Mouse (Mus musculus) megakaryocyte, embryonic 14.5 days (primary cell): ENCODE results near the gene Apold1.

Experiments
- FLI1 ChIP-seq: IDR thresholded peaks from 2 replicates; pipeline ENCODE4 v1.6.1; 2012; ENCODE audit warnings: low read length, inconsistent platforms, mixed read lengths
- GATA1 ChIP-seq: IDR thresholded peaks from 3 replicates; pipeline ENCODE4 v1.6.1; 2012; ENCODE audit warnings: mixed read lengths, low read length, inconsistent platforms, borderline replicate concordance

DNA sequence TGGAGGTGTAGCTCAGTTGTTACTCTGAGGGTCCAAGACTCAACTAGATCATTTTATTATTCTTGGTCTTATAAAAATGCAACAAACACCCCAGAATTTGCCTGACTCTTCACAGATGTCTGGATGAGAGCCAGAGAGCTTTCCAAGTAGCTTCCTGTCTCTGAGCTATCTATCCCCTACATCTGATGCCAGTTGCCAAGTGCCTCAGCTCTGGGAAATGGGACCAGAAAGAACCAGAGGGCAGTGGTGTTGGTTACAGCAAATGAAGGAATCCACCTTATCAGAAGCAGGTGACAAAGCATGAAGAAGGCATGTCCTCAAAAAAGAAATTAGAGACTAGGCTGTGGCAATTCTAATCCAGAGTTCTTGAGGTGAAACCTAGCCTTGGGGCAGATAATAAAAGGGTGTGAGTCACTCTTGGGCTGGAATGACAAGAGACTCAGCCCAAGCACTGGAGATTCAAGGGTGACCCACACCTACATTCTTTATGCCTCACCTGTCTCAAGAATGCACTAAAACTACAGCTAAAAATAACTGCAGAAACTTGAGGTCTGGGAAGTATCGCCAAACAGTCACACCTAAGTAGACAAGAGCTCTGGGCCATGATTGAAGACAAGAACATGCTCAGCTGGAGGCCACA is 43.4 kb downstream of the Apold1 start:
- TF ChIP-seq FLI1 = no peak
- TF ChIP-seq GATA1 = no peak
